Mouse (Mus musculus): ENCODE data around the gene Tyw1.

The Tyw1 gene

GRCm38 (mm10) chr5:130266651-130267050, 11.2 kb downstream of the Tyw1 start:
- DNase-seq = peak; percentile 50 to 62

- peak in 1 of 2 experiments; percentile 42 for DNase-seq
Measured at GRCm38 (mm10) chr5:130267316-130267715, 11.9 kb downstream of the Tyw1 start.

GRCm38 (mm10) chr5:130268976-130269375, 13.6 kb downstream of the Tyw1 start:
- no peak for DNase-seq

DNA sequence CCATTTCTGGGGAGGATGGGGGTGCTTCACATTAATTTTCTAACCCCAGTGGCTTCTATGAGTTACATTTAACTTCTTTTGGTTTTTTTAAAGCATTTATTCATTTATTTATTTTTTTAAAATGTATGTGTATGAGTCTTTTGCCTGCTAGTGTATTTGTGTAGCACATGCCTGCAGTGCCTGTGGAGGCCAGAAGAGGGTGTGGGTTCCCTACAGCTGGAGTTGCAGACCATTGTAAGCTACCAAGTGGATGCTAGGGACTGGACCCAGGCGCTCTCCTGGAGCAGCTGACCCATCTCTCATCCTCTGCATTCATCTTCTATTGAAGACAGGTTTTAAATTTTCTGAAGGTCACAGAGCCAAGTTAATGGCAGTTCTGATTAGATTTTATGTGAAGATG, 16.9 kb downstream of the Tyw1 start:
- no peak for DNase-seq

DNA sequence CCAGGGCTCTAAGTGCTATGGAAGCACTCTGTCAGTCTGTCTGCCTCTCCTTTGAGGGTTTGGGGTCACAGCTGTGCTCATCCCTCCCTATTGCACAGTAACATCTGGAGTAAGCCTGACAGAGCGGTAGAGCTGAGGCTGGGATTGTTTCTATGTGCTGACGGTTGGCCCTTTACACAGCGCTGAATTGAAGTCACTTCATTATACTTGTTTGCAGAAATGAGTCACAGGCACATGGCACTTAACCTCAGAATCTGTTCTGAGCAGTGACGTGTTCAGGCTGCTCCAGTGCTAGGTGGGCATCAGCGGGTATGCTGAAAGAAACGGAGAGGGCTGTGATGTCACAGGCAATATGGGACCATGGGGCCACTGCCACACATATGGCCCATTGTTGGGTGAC, 17.6 kb downstream of the Tyw1 start:
- no peak for DNase-seq

DNA sequence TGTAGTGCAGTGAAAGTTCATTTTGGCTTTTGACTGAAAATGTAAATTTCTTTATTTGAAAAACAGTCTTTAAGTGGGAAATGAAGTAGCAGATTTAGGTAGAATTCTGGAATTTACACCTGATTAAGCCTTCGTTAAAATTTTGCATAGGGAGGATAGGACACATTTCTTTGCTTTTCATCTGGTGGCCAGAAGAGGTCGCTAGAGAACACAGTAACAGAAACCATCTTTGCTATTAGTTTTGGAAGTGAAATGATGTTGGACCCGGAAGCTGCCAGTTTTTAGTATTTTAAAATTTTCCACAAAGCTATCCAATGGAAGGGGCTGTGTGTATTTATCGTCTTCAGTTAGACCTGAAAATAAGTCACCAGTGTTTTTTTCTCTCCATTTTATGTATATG, 20.1 kb downstream of the Tyw1 start:
- DNase-seq = peak in 1 of 2 experiments; percentile 49

GRCm38 (mm10) chr5:130278011-130278472, 22.6 kb downstream of the Tyw1 start:
- no peak for DNase-seq

- no peak for DNase-seq
Measured at GRCm38 (mm10) chr5:130283079-130283732, 27.8 kb downstream of the Tyw1 start.

- no peak for DNase-seq
Measured at GRCm38 (mm10) chr5:130288106-130288505, 32.7 kb downstream of the Tyw1 start.

GRCm38 (mm10) chr5:130290242-130290641, 34.8 kb downstream of the Tyw1 start:
- DNase-seq = no peak

- DNase-seq = no peak
Measured at GRCm38 (mm10) chr5:130290775-130291174, 35.4 kb downstream of the Tyw1 start.

- no peak for DNase-seq
Measured at GRCm38 (mm10) chr5:130292976-130293375, 37.6 kb downstream of the Tyw1 start.

GRCm38 (mm10) chr5:130293941-130294340, 38.5 kb downstream of the Tyw1 start:
- DNase-seq = no peak

- DNase-seq = no peak
Measured at GRCm38 (mm10) chr5:130294598-130294997, 39.2 kb downstream of the Tyw1 start.

DNA sequence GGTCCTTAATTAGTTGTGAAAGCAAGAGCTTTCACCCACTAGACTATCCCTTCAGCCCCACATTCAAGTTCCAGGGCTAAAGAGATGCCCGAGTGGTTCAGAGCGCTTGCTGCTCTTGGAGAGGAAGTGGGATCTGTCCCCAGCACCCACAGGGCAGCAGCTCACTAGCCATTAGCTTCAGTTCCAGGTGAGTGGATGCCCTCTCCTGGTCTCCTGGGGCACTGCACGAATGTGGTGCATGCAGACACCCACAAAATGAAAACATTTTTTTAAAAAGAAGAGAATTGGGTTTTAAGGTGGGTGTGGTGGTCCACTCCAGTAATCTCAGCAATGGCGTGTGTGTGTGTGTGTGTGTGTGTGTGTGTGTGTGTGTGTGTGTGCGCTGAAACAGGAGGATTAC, 40.7 kb downstream of the Tyw1 start:
- no peak for DNase-seq

GRCm38 (mm10) chr5:130298831-130299460, 43.5 kb downstream of the Tyw1 start:
- DNase-seq = no peak

DNA sequence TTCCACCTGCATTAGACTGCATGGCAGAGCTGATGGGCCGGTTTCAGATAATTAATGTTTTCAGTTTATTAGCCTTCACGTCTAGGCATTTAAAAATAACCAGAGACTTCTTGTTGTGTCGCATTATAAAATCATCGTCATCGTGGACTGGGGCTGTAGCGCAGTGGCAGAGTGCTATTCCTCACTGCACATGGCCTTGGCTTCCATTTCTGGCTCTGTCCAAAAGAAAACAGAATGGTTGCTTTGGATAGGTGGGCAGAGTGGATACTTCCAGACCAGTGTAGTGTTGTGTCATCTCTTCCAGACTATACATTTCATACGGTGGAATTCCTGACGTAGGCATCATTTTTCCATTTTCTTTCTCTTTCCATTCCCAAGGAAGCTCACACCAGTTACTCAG, 44.1 kb downstream of the Tyw1 start:
- DNase-seq = no peak

DNA sequence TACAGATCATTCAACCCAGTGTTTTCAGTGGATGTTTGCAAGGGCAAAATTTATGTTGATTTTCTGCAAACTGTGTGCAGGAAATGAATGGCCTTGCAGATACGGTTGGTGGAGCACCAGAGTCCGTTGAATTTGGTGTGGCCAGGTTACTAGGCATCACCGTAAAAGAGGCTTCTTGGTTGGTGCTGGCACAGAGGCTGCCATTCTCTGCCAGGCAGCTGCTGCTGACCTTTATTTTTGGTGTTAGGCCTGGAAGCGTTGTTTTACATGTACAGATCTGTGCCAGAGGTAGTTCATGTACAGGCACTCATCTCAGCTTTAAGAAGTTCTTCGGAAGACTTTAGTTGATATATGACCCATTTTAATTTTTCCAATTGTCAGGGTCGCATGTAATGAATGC, 48.2 kb downstream of the Tyw1 start:
- no peak for DNase-seq

- DNase-seq = no peak
Measured at GRCm38 (mm10) chr5:130307921-130308320, 52.5 kb downstream of the Tyw1 start.

- no peak for DNase-seq
Measured at GRCm38 (mm10) chr5:130310077-130310476, 54.7 kb downstream of the Tyw1 start.

DNA sequence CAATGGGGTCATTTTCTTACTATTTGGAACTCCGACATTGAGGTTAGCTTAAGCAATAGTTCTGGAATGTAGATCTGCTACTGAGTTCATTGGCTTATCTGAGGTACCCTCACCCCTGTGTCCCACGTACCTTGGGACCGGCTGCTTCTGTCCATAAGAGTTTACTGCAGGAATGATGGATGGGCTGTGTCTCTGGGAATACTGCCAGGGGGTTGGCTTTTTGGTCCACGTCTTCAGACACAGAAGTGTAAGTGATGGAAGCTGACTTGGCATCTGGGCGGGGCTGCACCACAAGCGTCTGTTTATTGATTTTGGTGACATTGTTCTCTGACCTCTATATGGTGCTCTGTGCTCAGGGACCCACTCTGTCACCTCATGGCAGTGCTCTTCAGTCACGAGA, 55.4 kb downstream of the Tyw1 start:
- no peak for DNase-seq

GRCm38 (mm10) chr5:130313488-130313887, 58.1 kb downstream of the Tyw1 start:
- DNase-seq = no peak

GRCm38 (mm10) chr5:130314926-130315325, 59.5 kb downstream of the Tyw1 start:
- DNase-seq = no peak

DNA sequence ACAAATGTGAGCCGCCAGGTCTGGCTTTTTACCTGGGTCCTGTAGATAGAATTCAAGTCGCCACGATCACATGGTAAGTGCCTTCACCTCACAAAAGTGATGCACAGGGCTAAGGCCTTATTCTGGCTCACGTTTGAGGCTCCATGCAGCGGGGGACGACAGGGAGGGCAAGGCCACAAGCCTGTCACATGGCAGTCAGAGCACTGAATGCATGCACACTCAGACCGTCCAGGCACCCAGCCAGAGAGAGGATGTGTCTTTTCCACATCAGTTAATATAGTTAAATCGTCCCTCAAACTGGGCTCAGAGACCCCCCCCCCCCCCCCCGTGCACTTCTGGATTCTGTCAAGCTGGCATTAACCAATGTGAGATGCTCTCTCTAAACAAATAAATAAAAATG, 60.9 kb downstream of the Tyw1 start:
- no peak for DNase-seq

GRCm38 (mm10) chr5:130319783-130320182, 64.4 kb downstream of the Tyw1 start:
- DNase-seq = no peak

Data from kidney, postnatal 4 days (tissue).